Mouse (Mus musculus): Measurements from ENCODE around the gene Gm5447. TPM values are rescaled to one million over a fixed set of nuclear protein-coding genes. Genes with fewer than 3 reads are reported as not detected.

The Gm5447 gene
- polyA plus RNA-seq, 1 experiment from 2014 or later = not detected

- H3K4me2 ChIP-seq (replicated peaks; ENCODE audit: low read depth, low read length) = no peak overlapping the region
- no peaks in the 10 kb centered on the region for H3K36me3 ChIP-seq (ENCODE audit: control insufficient read depth, insufficient read depth, low read length)
- H3K27me3 ChIP-seq (ENCODE audit: control insufficient read depth, insufficient read depth, low read length) = no peaks in the 10 kb centered on the region
- ATAC-seq (ENCODE audit: low FRiP score) (no peak), DNase-seq (ENCODE audit: low spot score) (no peak)
- WGBS = 97% methylated on average over 2 of the region's 2 CpGs
- no peak overlapping the region for H3K9ac ChIP-seq (ENCODE audit: low read depth, low read length)
- H3K4me1 ChIP-seq (replicated peaks; ENCODE audit: control insufficient read depth, insufficient read depth, low read length) = no peaks in the 10 kb centered on the region
- H3K27ac ChIP-seq (ENCODE audit: low read depth, low read length) = no peak overlapping the region
- H3K9me3 ChIP-seq (ENCODE audit: control insufficient read depth, low read length) = no peaks in the 10 kb centered on the region
- no peak overlapping the region for H3K4me3 ChIP-seq (ENCODE audit: low read depth, low read length)
These were observed 22.0 kb upstream of the Gm5447 start for GRCm38 (mm10) chr13:30952044-30952443.

- Histone ChIP-seq H3K36me3 (ENCODE audit: control insufficient read depth, insufficient read depth, low read length) (no peaks in the 10 kb centered on the region), H3K4me3 (ENCODE audit: low read depth, low read length) (no peak overlapping the region), H3K4me2 (replicated peaks; ENCODE audit: low read depth, low read length) (no peak overlapping the region), H3K27me3 (ENCODE audit: control insufficient read depth, insufficient read depth, low read length) (no peaks in the 10 kb centered on the region), H3K9ac (ENCODE audit: low read depth, low read length) (no peak overlapping the region), H3K9me3 (ENCODE audit: control insufficient read depth, low read length) (no peaks in the 10 kb centered on the region), H3K27ac (ENCODE audit: low read depth, low read length) (no peak overlapping the region), H3K4me1 (replicated peaks; ENCODE audit: control insufficient read depth, insufficient read depth, low read length) (no peaks in the 10 kb centered on the region)
- 91% methylated on average over 1 of the region's 1 CpGs for WGBS
- no peak for DNase-seq (ENCODE audit: low spot score)
- no peak for ATAC-seq (ENCODE audit: low FRiP score)
These were observed 20.4 kb upstream of the Gm5447 start for GRCm38 (mm10) chr13:30953580-30953979.

- Histone ChIP-seq H3K9me3 (ENCODE audit: control insufficient read depth, low read length) (no peaks in the 10 kb centered on the region), H3K36me3 (ENCODE audit: control insufficient read depth, insufficient read depth, low read length) (no peaks in the 10 kb centered on the region), H3K4me3 (ENCODE audit: low read depth, low read length) (no peak overlapping the region), H3K27me3 (ENCODE audit: control insufficient read depth, insufficient read depth, low read length) (no peaks in the 10 kb centered on the region), H3K27ac (ENCODE audit: low read depth, low read length) (no peak overlapping the region), H3K4me2 (replicated peaks; ENCODE audit: low read depth, low read length) (no peak overlapping the region), H3K4me1 (replicated peaks; ENCODE audit: control insufficient read depth, insufficient read depth, low read length) (no peaks in the 10 kb centered on the region; the same call in 1 of the 2 replicates), H3K9ac (ENCODE audit: low read depth, low read length) (no peak overlapping the region)
- DNase-seq (ENCODE audit: low spot score) (no peak), ATAC-seq (ENCODE audit: low FRiP score) (no peak)
- 90% methylated on average over 2 of the region's 2 CpGs for WGBS
These were observed 13.3 kb upstream of the Gm5447 start for GRCm38 (mm10) chr13:30960714-30961113.

GRCm38 (mm10) chr13:30961932-30962331 is 12.1 kb upstream of the Gm5447 start:
- Histone ChIP-seq H3K27ac (ENCODE audit: low read depth, low read length) (no peak overlapping the region), H3K4me1 (replicated peaks; ENCODE audit: control insufficient read depth, insufficient read depth, low read length) (no peaks in the 10 kb centered on the region; the same call in none of the 2 replicates), H3K9ac (ENCODE audit: low read depth, low read length) (no peak overlapping the region), H3K36me3 (ENCODE audit: control insufficient read depth, insufficient read depth, low read length) (no peaks in the 10 kb centered on the region), H3K4me2 (replicated peaks; ENCODE audit: low read depth, low read length) (no peak overlapping the region), H3K27me3 (ENCODE audit: control insufficient read depth, insufficient read depth, low read length) (no peaks in the 10 kb centered on the region), H3K4me3 (ENCODE audit: low read depth, low read length) (no peak overlapping the region), H3K9me3 (ENCODE audit: control insufficient read depth, low read length) (no peaks in the 10 kb centered on the region)
- no peak for DNase-seq (ENCODE audit: low spot score)
- WGBS = 75% methylated on average over 2 of the region's 2 CpGs
- no peak for ATAC-seq (ENCODE audit: low FRiP score)

- Histone ChIP-seq H3K4me3 (ENCODE audit: low read depth, low read length) (no peak overlapping the region), H3K36me3 (ENCODE audit: control insufficient read depth, insufficient read depth, low read length) (no peaks in the 10 kb centered on the region), H3K9ac (ENCODE audit: low read depth, low read length) (no peak overlapping the region), H3K4me2 (replicated peaks; ENCODE audit: low read depth, low read length) (peak overlapping the region; percentile 32; the same call in 1 of the 2 replicates), H3K27me3 (ENCODE audit: control insufficient read depth, insufficient read depth, low read length) (no peaks in the 10 kb centered on the region), H3K27ac (ENCODE audit: low read depth, low read length) (no peak overlapping the region), H3K9me3 (ENCODE audit: control insufficient read depth, low read length) (no peaks in the 10 kb centered on the region), H3K4me1 (replicated peaks; ENCODE audit: control insufficient read depth, insufficient read depth, low read length) (no peaks in the 10 kb centered on the region; the same call in 1 of the 2 replicates)
- WGBS = 14% methylated on average over 10 of the region's 10 CpGs
- ATAC-seq (ENCODE audit: low FRiP score) (peak; percentile 69), DNase-seq (ENCODE audit: low spot score) (peak; percentile 59)
These were observed 7.5 kb upstream of the Gm5447 start for GRCm38 (mm10) chr13:30966507-30966911.

- Histone ChIP-seq H3K36me3 (ENCODE audit: control insufficient read depth, insufficient read depth, low read length) (no peaks in the 10 kb centered on the region), H3K4me1 (replicated peaks; ENCODE audit: control insufficient read depth, insufficient read depth, low read length) (no peaks in the 10 kb centered on the region; the same call in 1 of the 2 replicates), H3K9ac (ENCODE audit: low read depth, low read length) (no peak overlapping the region), H3K4me2 (replicated peaks; ENCODE audit: low read depth, low read length) (no peak overlapping the region), H3K27ac (ENCODE audit: low read depth, low read length) (no peak overlapping the region), H3K27me3 (ENCODE audit: control insufficient read depth, insufficient read depth, low read length) (no peaks in the 10 kb centered on the region), H3K4me3 (ENCODE audit: low read depth, low read length) (no peak overlapping the region), H3K9me3 (ENCODE audit: control insufficient read depth, low read length) (no peaks in the 10 kb centered on the region)
- ATAC-seq (ENCODE audit: low FRiP score) (no peak), DNase-seq (ENCODE audit: low spot score) (no peak)
- WGBS = 78% methylated on average over 4 of the region's 4 CpGs
These were observed 5.7 kb upstream of the Gm5447 start for GRCm38 (mm10) chr13:30968311-30968710.

GRCm38 (mm10) chr13:30971047-30971446 is 3.0 kb upstream of the Gm5447 start:
- H3K36me3 ChIP-seq (ENCODE audit: control insufficient read depth, insufficient read depth, low read length) = no peaks in the 10 kb centered on the region
- peaks cover 2% of the 10 kb centered on the region; the same call in 1 of the 2 replicates for H3K4me1 ChIP-seq (replicated peaks; ENCODE audit: control insufficient read depth, insufficient read depth, low read length)
- no peak overlapping the region for H3K9ac ChIP-seq (ENCODE audit: low read depth, low read length)
- 90% methylated on average over 3 of the region's 3 CpGs for WGBS
- H3K4me2 ChIP-seq (replicated peaks; ENCODE audit: low read depth, low read length) = no peak overlapping the region
- no peak for DNase-seq (ENCODE audit: low spot score)
- no peak overlapping the region for H3K27ac ChIP-seq (ENCODE audit: low read depth, low read length)
- no peaks in the 10 kb centered on the region for H3K27me3 ChIP-seq (ENCODE audit: control insufficient read depth, insufficient read depth, low read length)
- no peak overlapping the region for H3K4me3 ChIP-seq (ENCODE audit: low read depth, low read length)
- ATAC-seq (ENCODE audit: low FRiP score) = no peak
- H3K9me3 ChIP-seq (ENCODE audit: control insufficient read depth, low read length) = no peaks in the 10 kb centered on the region

GRCm38 (mm10) chr13:30972102-30972501 is 1.9 kb upstream of the Gm5447 start:
- Histone ChIP-seq H3K36me3 (ENCODE audit: control insufficient read depth, insufficient read depth, low read length) (no peaks in the 10 kb centered on the region), H3K4me2 (replicated peaks; ENCODE audit: low read depth, low read length) (no peak overlapping the region), H3K27me3 (ENCODE audit: control insufficient read depth, insufficient read depth, low read length) (no peaks in the 10 kb centered on the region), H3K9me3 (ENCODE audit: control insufficient read depth, low read length) (no peaks in the 10 kb centered on the region), H3K27ac (ENCODE audit: low read depth, low read length) (no peak overlapping the region), H3K9ac (ENCODE audit: low read depth, low read length) (no peak overlapping the region), H3K4me1 (replicated peaks; ENCODE audit: control insufficient read depth, insufficient read depth, low read length) (0 out of 2 replicates have a peak, but pooled peaks cover 2% of the 10 kb centered on the region), H3K4me3 (ENCODE audit: low read depth, low read length) (no peak overlapping the region)
- 96% methylated on average over 2 of the region's 2 CpGs for WGBS
- ATAC-seq (ENCODE audit: low FRiP score) (no peak), DNase-seq (ENCODE audit: low spot score) (no peak)

- H3K4me2 ChIP-seq (replicated peaks; ENCODE audit: low read depth, low read length) = peak overlapping the region; percentile 41
- DNase-seq (ENCODE audit: low spot score) (no peak), ATAC-seq (ENCODE audit: low FRiP score) (peak; percentile 76)
- H3K27me3 ChIP-seq (ENCODE audit: control insufficient read depth, insufficient read depth, low read length) = no peaks in the 10 kb centered on the region
- no peaks in the 10 kb centered on the region for H3K36me3 ChIP-seq (ENCODE audit: control insufficient read depth, insufficient read depth, low read length)
- H3K9ac ChIP-seq (ENCODE audit: low read depth, low read length) = peak overlapping the region; percentile 70
- H3K4me1 ChIP-seq (replicated peaks; ENCODE audit: control insufficient read depth, insufficient read depth, low read length) = 0 out of 2 replicates have a peak, but pooled peaks cover 2% of the 10 kb centered on the region
- peak overlapping the region; percentile 86 for H3K4me3 ChIP-seq (ENCODE audit: low read depth, low read length)
- H3K27ac ChIP-seq (ENCODE audit: low read depth, low read length) = no peak overlapping the region
- H3K9me3 ChIP-seq (ENCODE audit: control insufficient read depth, low read length) = no peaks in the 10 kb centered on the region
- WGBS = 17% methylated on average over 5 of the region's 5 CpGs
These were observed 235 bp downstream of the Gm5447 start for GRCm38 (mm10) chr13:30974247-30974630.

All from hindbrain, embryonic 11.5 days (tissue).